In the genomic region with DNA sequence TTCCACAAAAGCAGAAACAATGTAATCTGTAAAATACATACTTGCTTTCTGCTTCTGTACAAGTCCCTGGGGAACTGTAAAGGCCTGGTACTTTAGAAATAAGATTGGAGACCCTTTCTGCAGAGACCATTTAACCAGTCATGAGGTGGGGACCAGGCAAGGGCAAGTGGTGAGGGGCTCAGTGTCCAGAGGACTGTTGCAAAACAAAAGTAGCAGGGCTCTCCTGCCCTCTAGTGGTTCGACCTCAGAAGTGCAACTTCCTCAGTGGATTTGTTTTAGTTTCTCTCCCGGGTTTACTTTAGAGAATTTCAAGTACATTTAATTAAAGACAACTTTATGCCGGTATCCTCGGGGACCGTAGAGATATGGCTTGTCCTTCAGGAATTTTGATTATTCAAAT, we compare ENCODE assay signal across 9 mouse cellular contexts.
DNase-seq lines count a peak whose midpoint lies in the region; ATAC-seq and TF ChIP-seq lines count a peak whose summit lies in the region.
"Had no signal": no experiment of that assay in that cellular context is flagged by ENCODE, and none has a peak within 500 bp of the region (broad histone marks: within the 10 kb centered on the region; RNA-seq: fewer than 3 reads in every experiment).

No protein-coding gene starts in this region.

- peak; percentile 67; the same call in 1 of the 2 replicates for ATAC-seq in forebrain, embryonic 14.5 days
- ATAC-seq in kidney, postnatal 0 days (replicated peaks; ENCODE audit: low FRiP score, low read depth) = no peak
- no peak for ATAC-seq in liver, embryonic 14.5 days (ENCODE audit: insufficient read depth)

- no peak overlapping the region for H3K27ac ChIP-seq in spleen, adult 2 months (ENCODE audit: insufficient read depth, low read length)
- no peak overlapping the region for H3K27ac ChIP-seq in forebrain, embryonic 14.5 days (ENCODE audit: low read depth, low read length)
- no peak overlapping the region for H3K27ac ChIP-seq in kidney, postnatal 0 days
- no peak overlapping the region for H3K27ac ChIP-seq in liver, embryonic 14.5 days

- DNase-seq in spleen, adult 2 months (ENCODE audit: low read depth in 1 of 2, low spot score in 2 of 2) = no peak
- no peak for DNase-seq in spleen, postnatal 36 days (ENCODE audit: low spot score in 2 of 2)
- peak; percentile 76 for DNase-seq in brain, embryonic 14.5 days (ENCODE audit: low read depth)
- DNase-seq in forebrain, embryonic 14.5 days (ENCODE audit: low spot score) = peak; percentile 74
- peak; percentile 73 for DNase-seq in kidney, postnatal 0 days (ENCODE audit: low spot score)
- DNase-seq in liver, embryonic 14.5 days (ENCODE audit: low read depth in 3 of 3, low spot score in 3 of 3) = no peak
- peak; percentile 72 for DNase-seq in retina, postnatal 1 day
- no peak for DNase-seq in thymus, postnatal 36 days

- H3K9me3 ChIP-seq in forebrain, embryonic 14.5 days (replicated peaks; ENCODE audit: control insufficient read depth, low read length) = no peaks in the 10 kb centered on the region
- H3K9me3 ChIP-seq in kidney, postnatal 0 days (replicated peaks; ENCODE audit: low read length) = no peaks in the 10 kb centered on the region
- no peaks in the 10 kb centered on the region for H3K9me3 ChIP-seq in liver, embryonic 14.5 days (ENCODE audit: control insufficient read depth, low read length)

- TF ChIP-seq POLR2A in spleen, adult 2 months (IDR thresholded peaks at IDR 0.05; ENCODE audit: low read depth, low read length) = no peak
- no peak for TF ChIP-seq POLR2A in brain, embryonic 14.5 days (IDR thresholded peaks at IDR 0.05; ENCODE audit: borderline replicate concordance, extremely low read depth, insufficient read depth, insufficient read length, poor library complexity, severe bottlenecking)

- no peak for TF ChIP-seq EP300 in liver, embryonic 14.5 days (IDR thresholded peaks at IDR 0.05; ENCODE audit: low read depth)

- H3K27me3 ChIP-seq in spleen, adult 2 months (ENCODE audit: control insufficient read depth, insufficient read depth, low read length) = no peaks in the 10 kb centered on the region
- no peaks in the 10 kb centered on the region for H3K27me3 ChIP-seq in forebrain, embryonic 14.5 days (replicated peaks; ENCODE audit: control insufficient read depth, insufficient read depth, low read length)
- H3K27me3 ChIP-seq in kidney, postnatal 0 days (ENCODE audit: insufficient read depth, low read length) = no peaks in the 10 kb centered on the region
- no peaks in the 10 kb centered on the region for H3K27me3 ChIP-seq in liver, embryonic 14.5 days (ENCODE audit: control insufficient read depth, insufficient read depth, low read length)

- TF ChIP-seq CTCF in spleen, adult 2 months (IDR thresholded peaks at IDR 0.05; ENCODE audit: extremely low read depth, insufficient read depth, insufficient read length, insufficient replicate concordance) = peak; percentile 3; the same call in 1 of the 2 replicates
- peak; percentile 88 for TF ChIP-seq CTCF in brain, embryonic 14.5 days (IDR thresholded peaks at IDR 0.05; ENCODE audit: borderline replicate concordance, extremely low read depth, insufficient read depth, insufficient read length)
- TF ChIP-seq CTCF in kidney, postnatal 0 days (IDR thresholded peaks at IDR 0.05; ENCODE audit: low read depth) = peak; percentile 88
- TF ChIP-seq CTCF in liver, embryonic 14.5 days (IDR thresholded peaks at IDR 0.05; ENCODE audit: low read depth) = peak; percentile 73

- H3K4me3 ChIP-seq in spleen, adult 2 months (ENCODE audit: extremely low read depth, insufficient read depth, insufficient read length) = no peak overlapping the region
- H3K4me3 ChIP-seq in forebrain, embryonic 14.5 days (ENCODE audit: low read depth, low read length) = no peak overlapping the region
- no peak overlapping the region for H3K4me3 ChIP-seq in kidney, postnatal 0 days (replicated peaks; ENCODE audit: low read depth, low read length)
- H3K4me3 ChIP-seq in liver, embryonic 14.5 days (ENCODE audit: insufficient read depth in 1 of 2, low read depth in 2 of 2, low read length in 2 of 2) = no peak overlapping the region
- H3K4me3 ChIP-seq: erythroblast, embryonic 14.5 days had no signal

- WGBS in spleen, adult 2 months = 27% methylated on average over 5 of the region's 5 CpGs
- WGBS in forebrain, embryonic 14.5 days = 9% methylated on average over 5 of the region's 5 CpGs
- WGBS in kidney, postnatal 0 days = 6% methylated on average over 5 of the region's 5 CpGs
- 15% methylated on average over 5 of the region's 5 CpGs for WGBS in liver, embryonic 14.5 days (ENCODE audit: insufficient replicate concordance)

- H3K4me2 ChIP-seq in forebrain, embryonic 14.5 days (ENCODE audit: low read length) = no peak overlapping the region
- no peak overlapping the region for H3K4me2 ChIP-seq in kidney, postnatal 0 days (ENCODE audit: low read length)
- no peak overlapping the region for H3K4me2 ChIP-seq in liver, embryonic 14.5 days (ENCODE audit: low read depth)

- no peaks in the 10 kb centered on the region for H3K36me3 ChIP-seq in spleen, adult 2 months (ENCODE audit: control insufficient read depth, insufficient read depth, low read length)
- no peaks in the 10 kb centered on the region for H3K36me3 ChIP-seq in forebrain, embryonic 14.5 days (ENCODE audit: control insufficient read depth, insufficient read depth, low read length)
- no peaks in the 10 kb centered on the region for H3K36me3 ChIP-seq in kidney, postnatal 0 days (ENCODE audit: insufficient read depth, low read length)
- no peaks in the 10 kb centered on the region for H3K36me3 ChIP-seq in liver, embryonic 14.5 days (replicated peaks; ENCODE audit: control insufficient read depth, insufficient read depth, low read depth)

- no peak overlapping the region for H3K9ac ChIP-seq in forebrain, embryonic 14.5 days (ENCODE audit: low read length)
- H3K9ac ChIP-seq in kidney, postnatal 0 days (ENCODE audit: low read depth, low read length) = no peak overlapping the region
- H3K9ac ChIP-seq in liver, embryonic 14.5 days (replicated peaks) = no peak overlapping the region

- no peaks in the 10 kb centered on the region for H3K4me1 ChIP-seq in spleen, adult 2 months (ENCODE audit: control insufficient read depth, insufficient read depth, insufficient read length)
- H3K4me1 ChIP-seq in forebrain, embryonic 14.5 days (ENCODE audit: control insufficient read depth, insufficient read depth, low read length) = peaks cover 4% of the 10 kb centered on the region; the same call in 1 of the 2 replicates
- no peaks in the 10 kb centered on the region for H3K4me1 ChIP-seq in kidney, postnatal 0 days (replicated peaks; ENCODE audit: insufficient read depth, low read length)
- H3K4me1 ChIP-seq in liver, embryonic 14.5 days (replicated peaks; ENCODE audit: control insufficient read depth in 2 of 2, insufficient read depth in 2 of 2, low read length in 1 of 2) = no peaks in the 10 kb centered on the region

Comparison
In these comparisons a context has a peak if more than half of its experiments do, and no peak if none do; other contexts are left out.
1. DNase-seq: peak in brain, embryonic 14.5 days (single experiment), forebrain, embryonic 14.5 days (single experiment), kidney, postnatal 0 days (single experiment) and retina, postnatal 1 day (single experiment); none in spleen, adult 2 months (0 of 2), spleen, postnatal 36 days (0 of 2), liver, embryonic 14.5 days (0 of 3) and thymus, postnatal 36 days (0 of 2).
2. CTCF ChIP-seq: peak in every context shown above with its lines; median percentile 88 in brain, embryonic 14.5 days; 88 in kidney, postnatal 0 days; 73 in liver, embryonic 14.5 days; 3 in spleen, adult 2 months.